Mouse (Mus musculus): Measurements from ENCODE around the gene Sfrp2.

GRCm38 (mm10) chr3:83768293-83769035 lies 2.3 kb downstream of the Sfrp2 start:
- TF ChIP-seq EP300 (IDR thresholded peaks at IDR 0.05; ENCODE audit: low read depth) (no peak), CTCF (IDR thresholded peaks at IDR 0.05; ENCODE audit: low read depth) (no peak)

All from heart, postnatal 0 days (tissue).